12 mouse cellular contexts compared by ENCODE assay signal in genomic region chr12:99224863-99225603, GRCm38 (mm10).
DNase-seq lines count a peak whose midpoint lies in the region; ATAC-seq and TF ChIP-seq lines count a peak whose summit lies in the region.
"Had no signal": no experiment of that assay in that cellular context is flagged by ENCODE, and none has a peak within 500 bp of the region (broad histone marks: within the 10 kb centered on the region; RNA-seq: fewer than 3 reads in every experiment).

No protein-coding gene starts in this region.

- H3K27me3 ChIP-seq in lung, postnatal 0 days (replicated peaks; ENCODE audit: insufficient read depth, low read length), result no peaks in the 10 kb centered on the region
- H3K27me3 ChIP-seq: heart, embryonic 15.5 days; neural tube, embryonic 15.5 days had no signal

- H3K9ac ChIP-seq in lung, postnatal 0 days (replicated peaks; ENCODE audit: low read depth), result no peak overlapping the region
- H3K9ac ChIP-seq: heart, embryonic 15.5 days; lung, embryonic 14.5 days; neural tube, embryonic 15.5 days had no signal

- peak overlapping the region; percentile 33; the same call in 1 of the 2 replicates for H3K27ac ChIP-seq in layer of hippocampus, adult 2 months
- H3K27ac ChIP-seq in lung, postnatal 0 days (ENCODE audit: low read length), result no peak overlapping the region
- H3K27ac ChIP-seq: heart, embryonic 15.5 days; neural tube, embryonic 15.5 days had no signal

- no peak for TF ChIP-seq EP300 in lung, postnatal 0 days (IDR thresholded peaks at IDR 0.05)

- H3K36me3 ChIP-seq in lung, postnatal 0 days (ENCODE audit: insufficient read depth, low read length), result no peaks in the 10 kb centered on the region
- H3K36me3 ChIP-seq: heart, embryonic 15.5 days; neural tube, embryonic 15.5 days had no signal

- intact Hi-C loops in heart, postnatal 36 days (cut with DNase I), result no loop called here

- H3K9me3 ChIP-seq in lung, postnatal 0 days (ENCODE audit: low read length), result no peaks in the 10 kb centered on the region
- H3K9me3 ChIP-seq: heart, embryonic 15.5 days; neural tube, embryonic 15.5 days had no signal

- no peak for DNase-seq in layer of hippocampus, adult 2 months (ENCODE audit: low spot score in 2 of 2)
- DNase-seq in layer of hippocampus, adult 8-10 months (ENCODE audit: low spot score in 2 of 2), result no peak
- DNase-seq in brain, adult 2 months (ENCODE audit: low read depth, low spot score), result peak; percentile 71
- peak; percentile 51 for DNase-seq in lung, postnatal 0 days (ENCODE audit: low spot score)
- DNase-seq in spleen, postnatal 4 days (ENCODE audit: low spot score in 2 of 2), result peak; percentile 27 to 69
- no peak for DNase-seq in urinary bladder, postnatal 25 days (ENCODE audit: low spot score)
- no peak for DNase-seq in heart, postnatal 36 days
- DNase-seq in layer of hippocampus, postnatal 14 days (ENCODE audit: low spot score in 2 of 2), result no peak
- DNase-seq: lung, embryonic 14.5 days had no signal

- H3K4me3 ChIP-seq in layer of hippocampus, adult 2 months, result no peak overlapping the region
- no peak overlapping the region for H3K4me3 ChIP-seq in lung, postnatal 0 days (ENCODE audit: low read depth, low read length)
- H3K4me3 ChIP-seq: erythroblast, embryonic 14.5 days; heart, embryonic 15.5 days; neural tube, embryonic 15.5 days had no signal

- no peak for TF ChIP-seq CTCF in layer of hippocampus, adult 2 months (conservative IDR thresholded peaks at IDR 0.05)
- TF ChIP-seq CTCF in lung, postnatal 0 days (IDR thresholded peaks at IDR 0.05), result no peak

- H3K4me1 ChIP-seq in lung, postnatal 0 days (ENCODE audit: insufficient read depth, low read depth, low read length), result no peaks in the 10 kb centered on the region; the same call in 1 of the 2 replicates

- ATAC-seq in lung, postnatal 0 days, result peak; percentile 28; the same call in 1 of the 2 replicates

- H3K4me2 ChIP-seq in lung, postnatal 0 days (replicated peaks; ENCODE audit: low read depth, low read length), result no peak overlapping the region
- H3K4me2 ChIP-seq: heart, embryonic 15.5 days; lung, embryonic 14.5 days; neural tube, embryonic 15.5 days had no signal

- 62% methylated on average over 13 of the region's 13 CpGs for WGBS in lung, postnatal 0 days

Comparison
In these comparisons a context has a peak if more than half of its experiments do, and no peak if none do; other contexts are left out.
1. DNase-seq: peak in brain, adult 2 months (single experiment), lung, postnatal 0 days (single experiment) and spleen, postnatal 4 days (2 of 2); none in layer of hippocampus, adult 2 months (0 of 2), layer of hippocampus, adult 8-10 months (0 of 2), urinary bladder, postnatal 25 days (single experiment), heart, postnatal 36 days (0 of 2) and layer of hippocampus, postnatal 14 days (0 of 2).